Mouse (Mus musculus): Measurements from ENCODE around the gene Csnk2a2.

- TF ChIP-seq POLR2A (IDR thresholded peaks at IDR 0.05; ENCODE audit: borderline replicate concordance, insufficient read depth, low read length), result no peak
- TF ChIP-seq CTCF (IDR thresholded peaks at IDR 0.05; ENCODE audit: borderline replicate concordance, insufficient read depth, low read depth, low read length), result no peak
These were observed 78.4 kb downstream of the Csnk2a2 start for GRCm38 (mm10) chr8:95411309-95411972.
